Mouse (Mus musculus) CH12.LX (cell line): Measurements from ENCODE around the gene Dad1. TPM values are rescaled to one million over a fixed set of nuclear protein-coding genes. Genes with fewer than 3 reads are reported as not detected.

Experiments used
- DNase-seq: peaks from one replicate; pipeline ENCODE4 v3.0.0-alpha.2; 2013; ENCODE audit errors: extremely low read depth
- H3K27ac ChIP-seq: 2 replicates; pipeline ENCODE4 v1.5.1; 2012; ENCODE audit warnings: low read depth, mild to moderate bottlenecking, control low read depth, moderate library complexity; ENCODE audit not compliant: insufficient read depth
- H3K27me3 ChIP-seq: replicated peaks from 2 replicates; pipeline ENCODE3; 2012; ENCODE audit warnings: inconsistent platforms
- H3K36me3 ChIP-seq, 2 experiments: replicated peaks in 1 of 2; 2 replicates each; pipeline versions ENCODE3 to v1.6.1; 2012; ENCODE audit warnings: inconsistent platforms in 1 of 2, low read length in 1 of 2, mild to moderate bottlenecking in 1 of 2, mixed read lengths in 1 of 2, moderate library complexity in 1 of 2; ENCODE audit not compliant: control insufficient read depth in 1 of 2, insufficient read depth in 1 of 2
- H3K4me1 ChIP-seq, 2 experiments: 2 replicates each; pipeline ENCODE4 v1.6.1; 2012; ENCODE audit warnings: inconsistent platforms in 1 of 2, moderate library complexity in 1 of 2; ENCODE audit not compliant: insufficient read depth in 2 of 2, control insufficient read depth in 1 of 2
- H3K4me2 ChIP-seq: 2 replicates; pipeline ENCODE4 v1.6.1; 2012; ENCODE audit warnings: low read depth, mild to moderate bottlenecking, control low read depth; ENCODE audit not compliant: poor library complexity, insufficient read depth, severe bottlenecking
- H3K4me3 ChIP-seq, 3 experiments: fragments of 150-350 bp in 1 of 3; sonication (generic) in 1 of 3; replicated peaks in 1 of 3; 2 replicates each; pipeline versions ENCODE3 to v1.5.1; 2011 to 2012; ENCODE audit warnings: low read depth in 2 of 3, low read length in 2 of 3, mild to moderate bottlenecking in 2 of 3, moderate library complexity in 2 of 3, control low read depth in 1 of 3, improper control_type of control experiment in 1 of 3, inconsistent platforms in 1 of 3, mixed read lengths in 1 of 3; ENCODE audit not compliant: poor library complexity in 1 of 3
- H3K79me2 ChIP-seq: replicated peaks from 2 replicates; pipeline ENCODE4 v1.6.1; 2012; ENCODE audit warnings: mild to moderate bottlenecking, moderate library complexity; ENCODE audit not compliant: control insufficient read depth, poor library complexity, insufficient read depth, severe bottlenecking; ENCODE audit errors: extremely low read depth
- H3K9ac ChIP-seq: 2 replicates; pipeline ENCODE4 v1.6.1; 2012; ENCODE audit warnings: low read depth, mild to moderate bottlenecking, control low read depth, moderate library complexity; ENCODE audit not compliant: insufficient read depth
- H3K9me3 ChIP-seq: replicated peaks from 2 replicates; pipeline ENCODE3; 2012; ENCODE audit warnings: low read length, inconsistent platforms, mixed read lengths
- CTCF ChIP-seq, 2 experiments: IDR thresholded peaks in 1 of 2; conservative IDR thresholded peaks in 1 of 2; 2 replicates each; pipeline ENCODE4 v1.5.1; 2011 to 2012; ENCODE audit warnings: low read depth in 2 of 2, low read length in 2 of 2, improper control_type of control experiment in 1 of 2, inconsistent platforms in 1 of 2, mild to moderate bottlenecking in 1 of 2, moderate library complexity in 1 of 2
- E2F4 ChIP-seq: IDR thresholded peaks from 2 replicates; pipeline ENCODE4 v1.6.1; 2011; ENCODE audit warnings: low read depth, low read length, improper control_type of control experiment; ENCODE audit not compliant: insufficient replicate concordance
- ELF1 ChIP-seq: IDR thresholded peaks from 2 replicates; pipeline ENCODE4 v1.6.1; 2014; ENCODE audit warnings: low read depth, mild to moderate bottlenecking, inconsistent platforms, low read length, improper control_type of control experiment
- EP300 ChIP-seq: IDR thresholded peaks from 2 replicates; pipeline ENCODE4 v1.6.1; 2011; ENCODE audit warnings: low read length, improper control_type of control experiment
- ETS1 ChIP-seq: conservative IDR thresholded peaks from 2 replicates; pipeline ENCODE4 v1.6.1; 2012; ENCODE audit warnings: low read depth, mild to moderate bottlenecking, inconsistent platforms, low read length, improper control_type of control experiment, moderate library complexity
- HCFC1 ChIP-seq: IDR thresholded peaks from 2 replicates; pipeline ENCODE4 v1.6.1; 2012; ENCODE audit warnings: low read depth, mild to moderate bottlenecking, inconsistent platforms, low read length, improper control_type of control experiment
- IRF4 ChIP-seq: IDR thresholded peaks from 2 replicates; pipeline ENCODE4 v1.6.1; 2014; ENCODE audit warnings: low read depth, mild to moderate bottlenecking, inconsistent platforms, low read length, improper control_type of control experiment
- JUN ChIP-seq: IDR thresholded peaks from 2 replicates; pipeline ENCODE4 v1.6.1; 2011; ENCODE audit warnings: low read depth, mild to moderate bottlenecking, low read length, improper control_type of control experiment, moderate library complexity; ENCODE audit not compliant: insufficient read depth
- KAT2A ChIP-seq: IDR thresholded peaks from 2 replicates; pipeline ENCODE4 v1.6.1; 2012; ENCODE audit warnings: low read length, improper control_type of control experiment, inconsistent platforms; ENCODE audit not compliant: insufficient replicate concordance
- MAFK ChIP-seq: IDR thresholded peaks from 2 replicates; pipeline ENCODE4 v1.6.1; 2011; ENCODE audit warnings: low read length, improper control_type of control experiment; ENCODE audit not compliant: insufficient replicate concordance
- MAX ChIP-seq: IDR thresholded peaks from 2 replicates; pipeline ENCODE4 v1.6.1; 2011; ENCODE audit warnings: low read length, improper control_type of control experiment
- MXI1 ChIP-seq: IDR thresholded peaks from 2 replicates; pipeline ENCODE4 v1.6.1; 2011; ENCODE audit warnings: mild to moderate bottlenecking, low read depth, low read length, improper control_type of control experiment
- MYC ChIP-seq: IDR thresholded peaks from 2 replicates; pipeline ENCODE4 v1.6.1; 2011; ENCODE audit warnings: low read depth, mild to moderate bottlenecking, improper control_type of control experiment, low read length
- NRF1 ChIP-seq: IDR thresholded peaks from 2 replicates; pipeline ENCODE4 v1.6.1; 2014; ENCODE audit warnings: low read depth, mild to moderate bottlenecking, inconsistent platforms, low read length, improper control_type of control experiment, moderate library complexity
- PAX5 ChIP-seq: IDR thresholded peaks from 2 replicates; pipeline ENCODE4 v1.6.1; 2012; ENCODE audit warnings: low read length, inconsistent platforms, mixed read lengths
- POLR2A ChIP-seq: IDR thresholded peaks from 2 replicates; pipeline ENCODE4 v1.6.1; 2011; ENCODE audit warnings: low read depth, mild to moderate bottlenecking, improper control_type of control experiment, low read length
- RAD21 ChIP-seq: IDR thresholded peaks from 2 replicates; pipeline ENCODE4 v1.6.1; 2011; ENCODE audit warnings: low read depth, mild to moderate bottlenecking, low read length, improper control_type of control experiment, moderate library complexity
- SMC3 ChIP-seq: IDR thresholded peaks from 2 replicates; pipeline ENCODE4 v1.6.1; 2011; ENCODE audit warnings: low read depth, low read length, improper control_type of control experiment
- TCF12 ChIP-seq: IDR thresholded peaks from 2 replicates; pipeline ENCODE4 v1.6.1; 2014; ENCODE audit warnings: low read depth, mild to moderate bottlenecking, inconsistent platforms, low read length, improper control_type of control experiment
- USF1 ChIP-seq: IDR thresholded peaks from 2 replicates; pipeline ENCODE4 v1.6.1; 2014; ENCODE audit warnings: low read depth, mild to moderate bottlenecking, inconsistent platforms, low read length, improper control_type of control experiment
- ZKSCAN1 ChIP-seq: IDR thresholded peaks from 2 replicates; pipeline ENCODE4 v1.6.1; 2012; ENCODE audit warnings: low read depth, inconsistent platforms, low read length, improper control_type of control experiment, borderline replicate concordance
- ZMIZ1 ChIP-seq: IDR thresholded peaks from 2 replicates; pipeline ENCODE4 v1.6.1; 2012; ENCODE audit warnings: low read depth, mild to moderate bottlenecking, inconsistent platforms, low read length, improper control_type of control experiment
- ZNF384 ChIP-seq: IDR thresholded peaks from 2 replicates; pipeline ENCODE4 v1.6.1; 2012; ENCODE audit warnings: low read depth, low read length, improper control_type of control experiment, inconsistent platforms
- dilution Hi-C: fragments of 300-500 bp; cut with MboI; formaldehyde crosslinking; loops from 2 replicates; pipeline ENCODE4 v1.14.3; 2020; ENCODE audit warnings: low sequenced_read_pairs; ENCODE audit not compliant: extremely low pct_unique_long_range_greater_than_20kb, extremely low pct_ligation_motif_present
- in situ Hi-C: fragments of 300-500 bp; cut with MboI; formaldehyde crosslinking; loops from 3 replicates; pipeline ENCODE4 v1.14.3; 2019; ENCODE audit warnings: low sequenced_read_pairs, low pct_ligation_motif_present, low pct_unique_long_range_greater_than_20kb, mixed read lengths
- polyA plus RNA-seq: library from polyadenylated mRNA; unstranded; fragments of >175 nt; gene quantifications from 2 replicates; pipeline ENCODE4 v1.2.1, GENCODE M21; 2012; ENCODE audit warnings: low read depth; ENCODE audit not compliant: insufficient read length
- total RNA-seq, 2 experiments: library from RNA; depleted of rRNA; stranded (reverse); fragments of 300-350 nt in 1 of 2; fragments of >200 nt in 1 of 2; gene quantifications; 2 replicates each; pipeline ENCODE4 v1.2.3; 2012 to 2014

Dad1 gene
- total and polyA plus RNA-seq, 3 experiments, result 161 to 287 (median 279) TPM

DNA sequence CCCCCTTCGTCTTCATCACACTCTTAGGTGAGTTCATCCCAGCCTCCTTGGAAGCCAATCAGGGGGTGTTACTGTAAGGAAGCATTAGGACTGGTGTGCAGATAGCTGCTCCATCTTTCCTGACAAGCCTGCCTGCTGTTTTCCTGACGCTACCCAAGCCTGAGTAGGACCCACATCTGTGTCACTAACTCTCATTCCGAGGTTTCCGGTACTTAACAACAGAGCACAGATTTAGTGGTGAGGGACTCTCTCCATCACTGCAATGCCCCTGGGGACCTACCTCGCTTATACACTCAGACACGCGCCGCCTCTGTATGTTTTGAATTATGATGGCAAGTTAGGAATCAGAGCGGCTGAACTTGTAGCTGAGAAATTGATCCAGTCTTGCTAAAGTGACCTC, 35.2 kb downstream of the Dad1 start:
- Histone ChIP-seq H3K27ac (no peak overlapping the region), H3K4me3 (no peak overlapping the region), H3K9me3 (no peaks in the 10 kb centered on the region), H3K27me3 (no peaks in the 10 kb centered on the region), H3K4me2 (no peak overlapping the region), H3K9ac (no peak overlapping the region)
- dilution Hi-C loops, result no loop called here
- no peak for TF ChIP-seq ETS1
- no peak for TF ChIP-seq MXI1
- no peak for TF ChIP-seq RAD21
- no peak for TF ChIP-seq CTCF (conservative IDR thresholded peaks at IDR 0.05 in 1 of 2, IDR thresholded peaks at IDR 0.05 in 1 of 2; ENCODE audit: low read depth in 2 of 2, low read length in 2 of 2)
- no peak for TF ChIP-seq ZNF384
- TF ChIP-seq NRF1, result no peak
- TF ChIP-seq ZKSCAN1, result no peak
- TF ChIP-seq POLR2A, result no peak
- TF ChIP-seq E2F4, result no peak
- no peak for TF ChIP-seq KAT2A
- TF ChIP-seq, all 38 proteins: peak for 0
- DNase-seq, result no peak
- Histone ChIP-seq H3K79me2 (no peaks in the 10 kb centered on the region), H3K4me1 (peaks cover 15 to 39% of the 10 kb centered on the region in 2 experiments; a peak in 3 of 4 replicates), H3K36me3 (no peaks in the 10 kb centered on the region)
- in situ Hi-C loops, result no loop called here

DNA sequence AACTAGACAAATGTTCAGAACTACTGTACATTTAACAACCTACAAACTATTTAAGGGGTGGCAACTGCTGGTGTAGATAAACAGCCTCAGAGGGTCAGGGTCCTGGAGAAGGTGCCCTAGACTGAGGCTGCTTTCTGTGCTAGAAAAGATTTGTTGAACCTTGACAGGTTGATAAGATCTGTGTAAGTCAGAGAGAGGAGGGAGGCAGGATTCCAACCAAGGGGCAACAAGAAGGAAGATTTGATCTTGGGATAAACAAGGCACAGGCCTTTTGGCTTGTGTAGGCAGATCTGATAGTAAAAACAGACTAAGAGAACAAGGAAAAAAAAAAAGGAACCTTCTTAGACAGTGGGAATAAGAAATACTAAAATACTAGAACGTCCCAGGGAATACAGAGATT, 35.7 kb downstream of the Dad1 start:
- Histone ChIP-seq H3K4me3 (no peak overlapping the region), H3K36me3 (no peaks in the 10 kb centered on the region), H3K9me3 (no peaks in the 10 kb centered on the region), H3K79me2 (no peaks in the 10 kb centered on the region), H3K27me3 (no peaks in the 10 kb centered on the region), H3K9ac (no peak overlapping the region), H3K4me1 (peaks cover 10 to 35% of the 10 kb centered on the region in 2 experiments; a peak in 3 of 4 replicates), H3K4me2 (no peak overlapping the region), H3K27ac (no peak overlapping the region)
- TF ChIP-seq IRF4 (no peak), JUN (no peak), USF1 (no peak), ZMIZ1 (no peak), HCFC1 (no peak), MXI1 (no peak), TCF12 (no peak), SMC3 (no peak), ELF1 (no peak), MYC (no peak), KAT2A (no peak), MAX (no peak), E2F4 (no peak), MAFK (no peak), EP300 (no peak), PAX5 (no peak)
- no peak for DNase-seq
- dilution Hi-C loops (no loop called here), in situ Hi-C loops (no loop called here)
